Mouse (Mus musculus) MEL (cell line): ENCODE data around the gene Sox6. TPM values are rescaled to one million over a fixed set of nuclear protein-coding genes. Genes with fewer than 3 reads are reported as not detected.

Source experiments
- DNase-seq: peaks from one replicate; pipeline ENCODE4 v3.0.0; 2011; ENCODE audit warnings: low read depth, low spot score
- H3K27ac ChIP-seq: 2 replicates; pipeline ENCODE4 v1.5.1; 2012; ENCODE audit warnings: low read depth, mild to moderate bottlenecking, control low read depth, low read length, moderate library complexity; ENCODE audit not compliant: control insufficient read depth
- H3K27me3 ChIP-seq, 2 experiments: fragments of 150-350 bp in 1 of 2; sonication (generic) in 1 of 2; 2 replicates each; pipeline ENCODE4 v1.6.1; 2012; ENCODE audit warnings: low read length in 2 of 2, mild to moderate bottlenecking in 2 of 2, improper control_type of control experiment in 1 of 2, moderate library complexity in 1 of 2; ENCODE audit not compliant: insufficient read depth in 2 of 2, control insufficient read depth in 1 of 2
- H3K36me3 ChIP-seq, 2 experiments: 2 replicates each; pipeline ENCODE4 v1.6.1; 2012 to 2014; ENCODE audit warnings: low read length in 2 of 2, improper control_type of control experiment in 1 of 2, inconsistent platforms in 1 of 2, mild to moderate bottlenecking in 1 of 2; ENCODE audit not compliant: insufficient read depth in 2 of 2, control insufficient read depth in 1 of 2
- H3K4me1 ChIP-seq, 2 experiments: fragments of 150-350 bp in 1 of 2; sonication (generic) in 1 of 2; 2 replicates each; pipeline ENCODE4 v1.6.1; 2012; ENCODE audit warnings: low read length in 2 of 2, improper control_type of control experiment in 1 of 2, mild to moderate bottlenecking in 1 of 2; ENCODE audit not compliant: insufficient read depth in 2 of 2, control insufficient read depth in 1 of 2
- H3K4me3 ChIP-seq, 2 experiments: fragments of 150-350 bp in 1 of 2; sonication (generic) in 1 of 2; 2 replicates each; pipeline ENCODE4 v1.5.1; 2012; ENCODE audit warnings: low read depth in 2 of 2, low read length in 2 of 2, mild to moderate bottlenecking in 2 of 2, moderate library complexity in 2 of 2, control low read depth in 1 of 2, improper control_type of control experiment in 1 of 2; ENCODE audit not compliant: control insufficient read depth in 1 of 2, insufficient read depth in 1 of 2
- H3K79me2 ChIP-seq: 2 replicates; pipeline ENCODE4 v1.6.1; 2012; ENCODE audit warnings: mild to moderate bottlenecking, low read length, moderate library complexity; ENCODE audit not compliant: control insufficient read depth, poor library complexity, insufficient read depth
- H3K9ac ChIP-seq: 2 replicates; pipeline ENCODE4 v1.6.1; 2012; ENCODE audit warnings: low read depth, mild to moderate bottlenecking, control low read depth, low read length, moderate library complexity; ENCODE audit not compliant: control insufficient read depth, poor library complexity, severe bottlenecking
- H3K9me3 ChIP-seq: fragments of 150-350 bp; sonication (generic); replicated peaks from 2 replicates; pipeline ENCODE4 v1.6.1; 2012; ENCODE audit warnings: mild to moderate bottlenecking, low read length, improper control_type of control experiment, moderate library complexity; ENCODE audit not compliant: insufficient read depth
- BHLHE40 ChIP-seq: IDR thresholded peaks from 2 replicates; pipeline ENCODE4 v1.6.1; 2012; ENCODE audit warnings: low read depth, mild to moderate bottlenecking, inconsistent platforms, low read length, improper control_type of control experiment, borderline replicate concordance
- CHD2 ChIP-seq: IDR thresholded peaks from 2 replicates; pipeline ENCODE4 v1.6.1; 2011; ENCODE audit warnings: low read length, improper control_type of control experiment
- CTCF ChIP-seq, 3 experiments: IDR thresholded peaks in 2 of 3; conservative IDR thresholded peaks in 1 of 3; 2 replicates each; pipeline ENCODE4 v1.5.1; 2011 to 2012; ENCODE audit warnings: low read length in 3 of 3, low read depth in 2 of 3, mild to moderate bottlenecking in 2 of 3, improper control_type of control experiment in 1 of 3, inconsistent platforms in 1 of 3, mixed read lengths in 1 of 3, moderate library complexity in 1 of 3; ENCODE audit not compliant: control insufficient read depth in 1 of 3, insufficient read depth in 1 of 3, poor library complexity in 1 of 3, severe bottlenecking in 1 of 3
- EP300 ChIP-seq, 2 experiments: IDR thresholded peaks; 2 replicates each; pipeline ENCODE4 v1.6.1; 2011; ENCODE audit warnings: improper control_type of control experiment in 2 of 2, low read length in 2 of 2, low read depth in 1 of 2, mild to moderate bottlenecking in 1 of 2
- ETS1 ChIP-seq: IDR thresholded peaks from 2 replicates; pipeline ENCODE4 v1.6.1; 2012; ENCODE audit warnings: low read depth, mild to moderate bottlenecking, inconsistent platforms, low read length, improper control_type of control experiment, moderate library complexity
- GATA1 ChIP-seq: IDR thresholded peaks from 2 replicates; pipeline ENCODE4 v1.6.1; 2011; ENCODE audit warnings: low read depth, low read length, improper control_type of control experiment
- HCFC1 ChIP-seq: IDR thresholded peaks from 2 replicates; pipeline ENCODE4 v1.6.1; 2012; ENCODE audit warnings: low read depth, mild to moderate bottlenecking, inconsistent platforms, low read length, improper control_type of control experiment, moderate library complexity
- JUND ChIP-seq: IDR thresholded peaks from 2 replicates; pipeline ENCODE4 v1.6.1; 2011; ENCODE audit warnings: low read depth, mild to moderate bottlenecking, improper control_type of control experiment, low read length
- KAT2A ChIP-seq: conservative IDR thresholded peaks from 2 replicates; pipeline ENCODE4 v1.6.1; 2012; ENCODE audit warnings: low read depth, low read length, improper control_type of control experiment, inconsistent platforms
- MAFK ChIP-seq: IDR thresholded peaks from 2 replicates; pipeline ENCODE4 v1.6.1; 2011; ENCODE audit warnings: low read depth, mild to moderate bottlenecking, low read length, improper control_type of control experiment, borderline replicate concordance
- MAX ChIP-seq: IDR thresholded peaks from 2 replicates; pipeline ENCODE4 v1.6.1; 2011; ENCODE audit warnings: low read length, improper control_type of control experiment
- MEF2A ChIP-seq: IDR thresholded peaks from 2 replicates; pipeline ENCODE4 v1.6.1; 2014; ENCODE audit warnings: low read depth, mild to moderate bottlenecking, inconsistent platforms, low read length, improper control_type of control experiment; ENCODE audit not compliant: poor library complexity, insufficient replicate concordance, severe bottlenecking; ENCODE audit errors: extremely low read depth
- MYB ChIP-seq: IDR thresholded peaks from 2 replicates; pipeline ENCODE4 v1.6.1; 2011; ENCODE audit warnings: mild to moderate bottlenecking, low read depth, low read length, improper control_type of control experiment
- NELFE ChIP-seq: IDR thresholded peaks from 2 replicates; pipeline ENCODE4 v1.6.1; 2011; ENCODE audit warnings: low read depth, low read length, improper control_type of control experiment
- NRF1 ChIP-seq: IDR thresholded peaks from 2 replicates; pipeline ENCODE4 v1.6.1; 2014; ENCODE audit warnings: low read depth, mild to moderate bottlenecking, inconsistent platforms, low read length, improper control_type of control experiment, moderate library complexity; ENCODE audit not compliant: poor library complexity, insufficient read depth, severe bottlenecking
- POLR2A ChIP-seq, 2 experiments: IDR thresholded peaks; 2 replicates each; pipeline ENCODE4 v1.6.1; 2011 to 2012; ENCODE audit warnings: low read length in 2 of 2, mild to moderate bottlenecking in 2 of 2, control low read depth in 1 of 2, improper control_type of control experiment in 1 of 2, low read depth in 1 of 2, moderate library complexity in 1 of 2; ENCODE audit not compliant: control insufficient read depth in 1 of 2, insufficient read depth in 1 of 2, poor library complexity in 1 of 2
- RAD21 ChIP-seq: IDR thresholded peaks from 2 replicates; pipeline ENCODE4 v1.6.1; 2011; ENCODE audit warnings: mild to moderate bottlenecking, low read depth, low read length, improper control_type of control experiment
- TBP ChIP-seq: IDR thresholded peaks from 2 replicates; pipeline ENCODE4 v1.8.0; 2011; ENCODE audit warnings: low read depth, low read length, improper control_type of control experiment
- UBTF ChIP-seq: IDR thresholded peaks from 2 replicates; pipeline ENCODE4 v1.6.1; 2012; ENCODE audit warnings: low read depth, mild to moderate bottlenecking, inconsistent platforms, low read length, improper control_type of control experiment, moderate library complexity, borderline replicate concordance; ENCODE audit not compliant: insufficient read depth
- USF2 ChIP-seq, 2 experiments: IDR thresholded peaks; 2 replicates each; pipeline ENCODE4 v1.6.1; 2011 to 2012; ENCODE audit warnings: improper control_type of control experiment in 2 of 2, low read length in 2 of 2, borderline replicate concordance in 1 of 2, inconsistent platforms in 1 of 2, low read depth in 1 of 2, mild to moderate bottlenecking in 1 of 2; ENCODE audit not compliant: insufficient read depth in 1 of 2
- ZKSCAN1 ChIP-seq: IDR thresholded peaks from 2 replicates; pipeline ENCODE4 v1.6.1; 2012; ENCODE audit warnings: low read depth, mild to moderate bottlenecking, inconsistent platforms, low read length, improper control_type of control experiment, moderate library complexity
- ZMIZ1 ChIP-seq: IDR thresholded peaks from 2 replicates; pipeline ENCODE4 v1.6.1; 2012; ENCODE audit warnings: low read depth, mild to moderate bottlenecking, inconsistent platforms, low read length, improper control_type of control experiment, moderate library complexity
- polyA plus RNA-seq, 2 experiments: library from polyadenylated mRNA; stranded (reverse) in 1 of 2; unstranded in 1 of 2; fragments of >175 nt in 1 of 2; fragments of >200 nt in 1 of 2; gene quantifications; 2 replicates each; pipeline versions ENCODE4 v1.2.1 to v1.2.4; 2012; ENCODE audit warnings: low replicate concordance in 2 of 2, low read depth in 1 of 2; ENCODE audit not compliant: insufficient read length in 2 of 2, insufficient read depth in 1 of 2, missing spikeins in 1 of 2
- total RNA-seq: library from RNA; depleted of rRNA; stranded (reverse); fragments of 300-350 nt; gene quantifications from 2 replicates; pipeline ENCODE4 v1.2.3, GENCODE M21; 2012

Sox6 gene
- total and polyA plus RNA-seq, 3 experiments, result 2.6 to 4.6 TPM; not detected in 1

DNA sequence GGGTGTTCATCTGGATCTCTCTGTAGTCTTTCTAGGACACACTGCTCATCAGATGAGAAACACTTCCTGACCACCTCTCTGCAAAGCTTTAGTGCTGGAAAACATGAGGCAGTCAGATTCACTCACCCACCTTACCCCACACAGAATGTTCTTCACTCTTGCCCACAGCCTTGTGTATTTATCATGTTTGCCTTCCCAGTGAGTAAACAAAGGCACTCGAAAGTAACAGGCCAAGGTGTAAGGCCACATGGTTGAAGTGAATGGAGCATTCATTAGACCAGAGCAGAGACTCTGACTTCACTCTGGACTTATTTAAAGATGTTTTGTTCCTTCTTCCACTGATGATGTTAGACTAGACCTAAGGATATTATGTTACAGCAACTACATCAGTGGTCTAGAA lies 506.7 kb downstream of the Sox6 start:
- DNase-seq, result no peak
- Histone ChIP-seq H3K79me2 (no peaks in the 10 kb centered on the region), H3K36me3 (no peaks in the 10 kb centered on the region), H3K4me3 (no peak overlapping the region), H3K27me3 (no peaks in the 10 kb centered on the region), H3K27ac (no peak overlapping the region), H3K9me3 (no peaks in the 10 kb centered on the region), H3K9ac (no peak overlapping the region), H3K4me1 (0 out of 4 replicates have a peak, but pooled peaks cover 0 to 3% of the 10 kb centered on the region in 2 experiments)
- TF ChIP-seq UBTF (no peak), POLR2A (IDR thresholded peaks at IDR 0.05; ENCODE audit: control insufficient read depth in 1 of 2, insufficient read depth in 1 of 2, low read depth in 1 of 2, low read length in 2 of 2, poor library complexity in 1 of 2) (no peak), CHD2 (no peak), ZKSCAN1 (no peak), CTCF (IDR thresholded peaks at IDR 0.05 in 2 of 3, conservative IDR thresholded peaks at IDR 0.05 in 1 of 3; ENCODE audit: control insufficient read depth in 1 of 3, insufficient read depth in 1 of 3, low read depth in 2 of 3, low read length in 3 of 3, poor library complexity in 1 of 3, severe bottlenecking in 1 of 3) (no peak), HCFC1 (no peak), MEF2A (no peak)

DNA sequence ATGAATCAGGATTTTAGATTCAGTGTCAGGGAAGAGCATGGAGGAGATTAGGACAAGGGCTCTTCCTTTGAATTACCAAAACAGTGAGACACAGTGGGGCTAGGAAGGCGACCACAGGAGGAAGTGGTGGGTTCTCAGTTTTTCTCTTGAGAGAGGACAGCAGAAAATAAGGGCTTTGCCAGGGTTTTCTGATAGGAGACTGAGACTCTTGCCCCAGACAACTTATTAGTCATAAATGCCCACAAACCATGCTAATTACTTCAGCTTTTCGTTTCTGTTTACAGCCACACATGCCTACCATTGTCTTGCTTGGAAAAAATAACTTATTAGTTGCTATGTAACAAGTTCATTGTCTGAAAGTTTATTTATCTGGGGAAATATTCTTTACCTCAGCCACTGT lies 507.4 kb downstream of the Sox6 start:
- H3K36me3 ChIP-seq, result no peaks in the 10 kb centered on the region
- no peak overlapping the region for H3K4me3 ChIP-seq
- no peaks in the 10 kb centered on the region for H3K4me1 ChIP-seq
- H3K9me3 ChIP-seq, result no peaks in the 10 kb centered on the region
- TF ChIP-seq TBP (no peak), ZKSCAN1 (no peak), ZMIZ1 (no peak), USF2 (IDR thresholded peaks at IDR 0.05; ENCODE audit: borderline replicate concordance in 1 of 2, insufficient read depth in 1 of 2, low read depth in 1 of 2, low read length in 2 of 2) (no peak), BHLHE40 (no peak), KAT2A (no peak), UBTF (no peak), NRF1 (no peak), EP300 (IDR thresholded peaks at IDR 0.05; ENCODE audit: low read depth in 1 of 2, low read length in 2 of 2) (no peak), MYB (no peak)
- no peak for DNase-seq
- no peaks in the 10 kb centered on the region for H3K27me3 ChIP-seq
- no peaks in the 10 kb centered on the region for H3K79me2 ChIP-seq
- H3K27ac ChIP-seq, result no peak overlapping the region
- no peak overlapping the region for H3K9ac ChIP-seq

DNA sequence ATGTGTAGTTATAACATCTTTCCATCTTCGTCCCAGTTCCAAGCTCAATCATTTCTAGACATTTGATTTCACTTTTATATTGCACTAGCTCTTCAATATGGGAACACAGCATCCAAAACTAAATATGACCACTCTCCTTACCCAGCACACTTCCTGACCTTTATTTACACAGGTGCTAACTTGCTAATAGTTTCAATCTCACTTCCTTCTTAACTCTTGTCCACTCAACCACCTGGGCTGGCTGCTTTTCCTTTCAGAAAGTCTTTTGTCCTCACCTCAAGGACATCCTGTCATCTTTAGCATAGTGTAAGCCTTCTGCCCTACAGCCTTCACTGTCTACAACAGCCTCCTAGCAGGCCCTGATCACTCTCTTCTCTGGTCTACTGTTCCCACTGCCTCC lies 520.9 kb downstream of the Sox6 start:
- Histone ChIP-seq H3K27me3 (no peaks in the 10 kb centered on the region), H3K9me3 (no peaks in the 10 kb centered on the region), H3K4me3 (no peak overlapping the region), H3K27ac (no peak overlapping the region), H3K36me3 (peaks cover 0 to 2% of the 10 kb centered on the region in 2 experiments; a peak in 1 of 4 replicates), H3K4me1 (no peaks in the 10 kb centered on the region), H3K9ac (no peak overlapping the region), H3K79me2 (no peaks in the 10 kb centered on the region)
- no peak for DNase-seq
- TF ChIP-seq CTCF (IDR thresholded peaks at IDR 0.05 in 2 of 3, conservative IDR thresholded peaks at IDR 0.05 in 1 of 3; ENCODE audit: control insufficient read depth in 1 of 3, insufficient read depth in 1 of 3, low read depth in 2 of 3, low read length in 3 of 3, poor library complexity in 1 of 3, severe bottlenecking in 1 of 3) (no peak), ETS1 (no peak), BHLHE40 (no peak), KAT2A (no peak), RAD21 (no peak), JUND (no peak), GATA1 (no peak), MEF2A (no peak), MAFK (no peak), NELFE (no peak), MAX (no peak)
